Mouse (Mus musculus): Measurements from ENCODE around the gene Rfx8.

- TF ChIP-seq CTCF (IDR thresholded peaks at IDR 0.05): no peak
- no peak for TF ChIP-seq EP300 (IDR thresholded peaks at IDR 0.05; ENCODE audit: insufficient read depth, low read depth, low read length)
- no peak for TF ChIP-seq POLR2A (IDR thresholded peaks at IDR 0.05; ENCODE audit: insufficient read depth, low read depth, low read length)
Observed at GRCm38 (mm10) chr1:39628606-39629005, 92.2 kb downstream of the Rfx8 start.
